Mouse (Mus musculus): ENCODE results near the gene Clk3. TPM values are rescaled to one million over a fixed set of nuclear protein-coding genes. Genes with fewer than 3 reads are reported as not detected.

Clk3 gene
- polyA plus RNA-seq, 1 experiment from 2014 or later = 93.6 TPM

DNA sequence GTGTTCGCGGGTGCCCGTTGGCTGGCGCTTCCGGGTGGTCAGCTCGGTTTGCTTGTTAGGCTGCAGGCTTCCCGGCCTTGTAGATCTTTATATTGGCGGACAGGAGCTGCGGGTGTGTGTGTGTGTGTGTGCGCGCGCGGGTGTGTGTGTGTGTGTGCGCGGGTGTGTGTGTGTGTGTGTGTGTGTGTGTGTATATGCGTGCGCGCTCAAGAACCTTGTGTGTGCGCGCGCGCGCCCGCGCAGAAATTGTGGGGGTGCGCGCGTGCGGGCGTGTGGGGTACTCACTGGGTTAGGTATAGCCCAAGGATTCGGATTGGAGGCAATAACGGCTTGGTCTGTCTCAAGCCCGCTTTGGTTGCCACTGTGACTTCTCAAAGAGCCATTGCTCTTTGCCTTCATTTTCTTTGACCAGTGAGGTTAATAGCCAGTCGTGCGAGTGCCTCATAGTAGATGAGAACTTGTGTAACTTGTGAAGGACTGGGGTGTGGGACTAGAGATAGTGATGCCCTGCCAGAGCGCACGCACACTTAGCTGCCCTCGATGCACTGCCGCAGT is 56.9 kb downstream of the Clk3 start:
- Histone ChIP-seq H3K27ac (replicated peaks) (peak overlapping the region; percentile 93), H3K4me1 (peaks cover 20% of the 10 kb centered on the region), H3K27me3 (replicated peaks; ENCODE audit: low read depth, poor library complexity, severe bottlenecking) (no peaks in the 10 kb centered on the region), H3K36me3 (replicated peaks) (peaks cover 32% of the 10 kb centered on the region), H3K4me3 (peak overlapping the region; percentile 99), H3K9me3 (no peaks in the 10 kb centered on the region)
- DNase-seq (ENCODE audit: low spot score) = no peak
- 5% methylated on average over 39 of the region's 39 CpGs for WGBS

DNA sequence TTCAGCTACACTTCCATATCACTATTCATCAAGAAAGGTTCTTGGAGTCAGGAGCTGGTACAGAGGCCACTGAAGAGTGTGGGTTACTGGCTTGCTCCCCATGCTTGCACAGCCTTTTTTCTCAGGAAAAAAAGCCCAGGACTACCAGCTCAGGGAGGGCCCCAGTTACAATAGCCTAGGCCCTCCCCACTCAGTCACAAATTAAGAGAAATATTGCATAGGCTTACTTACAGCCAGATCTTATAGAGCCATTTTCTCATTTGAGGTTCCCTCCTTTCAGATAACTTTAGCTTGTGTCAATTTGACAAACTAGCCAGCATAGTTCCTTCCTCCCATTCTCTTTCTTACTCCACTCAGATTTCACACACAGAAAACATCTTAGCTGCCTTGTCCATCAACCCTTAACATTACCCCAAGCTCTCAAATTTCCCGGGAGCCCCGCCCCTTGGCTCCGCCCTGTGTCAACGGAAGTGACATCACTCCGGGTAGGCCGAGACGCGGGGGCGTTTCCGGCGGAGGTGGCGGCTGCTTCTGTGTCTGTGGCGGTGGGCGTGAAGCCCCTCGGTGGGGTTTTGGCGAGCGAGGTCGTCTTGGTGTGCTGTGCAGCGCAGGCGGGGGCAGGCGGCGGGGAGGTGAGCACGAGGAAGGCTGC is 57.5 kb downstream of the Clk3 start, which contains the start of gene Edc3:
Gene Edc3 (plus strand): TSS at position 473 of the 652 bp plus-strand sequence.
- H3K4me3 ChIP-seq = peak within 1 kb of the TSS; percentile 99
- H3K4me1 ChIP-seq = peaks cover 20% of the 10 kb centered on the region
- H3K9me3 ChIP-seq = no peaks in the 10 kb centered on the region
- peak within 1 kb of the TSS; percentile 93 for H3K27ac ChIP-seq (replicated peaks)
- WGBS = under 1% methylated on average over 23 of the region's 23 CpGs
- peak; percentile 96 for DNase-seq (ENCODE audit: low spot score)
- peaks cover 26% of the 10 kb centered on the region for H3K36me3 ChIP-seq (replicated peaks)
- H3K27me3 ChIP-seq (replicated peaks; ENCODE audit: low read depth, poor library complexity, severe bottlenecking) = no peaks in the 10 kb centered on the region; the same call in 1 of the 2 replicates

DNA sequence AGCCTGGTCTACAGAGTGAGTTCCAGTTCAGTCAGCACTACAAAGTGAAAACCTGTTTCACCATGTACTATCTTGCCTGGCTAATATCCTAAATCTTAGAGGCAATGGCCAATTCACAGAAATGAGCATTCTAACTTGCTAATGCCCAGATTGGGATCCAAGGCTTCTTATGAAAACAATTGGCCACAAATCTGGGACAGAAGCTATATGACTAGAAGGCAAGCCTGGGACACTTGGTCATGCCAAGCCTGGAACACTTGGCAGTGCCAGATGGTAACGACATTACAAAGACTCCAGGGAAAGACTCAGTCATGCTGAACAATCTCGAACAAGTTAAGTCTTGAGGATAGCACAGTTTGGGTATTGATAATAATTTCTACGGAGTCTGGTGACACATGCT is 59.2 kb downstream of the Clk3 start:
- Histone ChIP-seq H3K9me3 (no peaks in the 10 kb centered on the region), H3K4me3 (no peak overlapping the region), H3K27me3 (replicated peaks; ENCODE audit: low read depth, poor library complexity, severe bottlenecking) (no peaks in the 10 kb centered on the region; the same call in 1 of the 2 replicates), H3K4me1 (peaks cover 27% of the 10 kb centered on the region), H3K36me3 (replicated peaks) (peaks cover 9% of the 10 kb centered on the region), H3K27ac (replicated peaks) (no peak overlapping the region)
- no peak for DNase-seq (ENCODE audit: low spot score)
- 87% methylated on average over 3 of the region's 3 CpGs for WGBS

Other genes with a start within 250 kb of the Clk3 start
- gene Cox5a, start 244.6 kb downstream of the Clk3 start, polyA plus RNA-seq (2016; fragmentation: Nextera tagmentation; extraction: Ambion mirVana) = 664 and 702 TPM in 2 replicates
- gene Fam219b, start 228.3 kb downstream of the Clk3 start, polyA plus RNA-seq (2016; fragmentation: Nextera tagmentation; extraction: Ambion mirVana) = 17.1 and 17.7 TPM in 2 replicates
- gene Mpi, start 213.1 kb downstream of the Clk3 start, polyA plus RNA-seq (2016; fragmentation: Nextera tagmentation; extraction: Ambion mirVana) = 58.7 and 61.7 TPM in 2 replicates
- 44.1 and 45.3 TPM in 2 replicates for gene Scamp2, start 204.9 kb downstream of the Clk3 start, polyA plus RNA-seq (2016; fragmentation: Nextera tagmentation; extraction: Ambion mirVana)
- 13.3 and 16.4 TPM in 2 replicates for gene Ulk3, start 176.4 kb downstream of the Clk3 start, polyA plus RNA-seq (2016; fragmentation: Nextera tagmentation; extraction: Ambion mirVana)
- gene Cplx3, start 159.6 kb downstream of the Clk3 start, polyA plus RNA-seq (2016; fragmentation: Nextera tagmentation; extraction: Ambion mirVana) = 1.6 and 1.8 TPM in 2 replicates
- not detected in 2 replicates for gene Lman1l, start 145.1 kb downstream of the Clk3 start, polyA plus RNA-seq (2016; fragmentation: Nextera tagmentation; extraction: Ambion mirVana)
- gene Csk, start 112.2 kb downstream of the Clk3 start, polyA plus RNA-seq (2016; fragmentation: Nextera tagmentation; extraction: Ambion mirVana) = 33.2 and 38.3 TPM in 2 replicates
- gene Cyp1a2, start 82.2 kb downstream of the Clk3 start, polyA plus RNA-seq (2016; fragmentation: Nextera tagmentation; extraction: Ambion mirVana) = not detected in 2 replicates
- 0.07 TPM in 1 of 2 replicates, not detected in the other for gene Cyp1a1, start 77.9 kb downstream of the Clk3 start, polyA plus RNA-seq (2016; fragmentation: Nextera tagmentation; extraction: Ambion mirVana)
- gene Edc3, start 57.3 kb downstream of the Clk3 start, polyA plus RNA-seq (2016; fragmentation: Nextera tagmentation; extraction: Ambion mirVana) = 45.5 and 46.7 TPM in 2 replicates
- 51.0 and 64.3 TPM in 2 replicates for gene Arid3b, start 70.9 kb upstream of the Clk3 start, polyA plus RNA-seq (2016; fragmentation: Nextera tagmentation; extraction: Ambion mirVana)
- 118 and 130 TPM in 2 replicates for gene Ubl7, start 145.1 kb upstream of the Clk3 start, polyA plus RNA-seq (2016; fragmentation: Nextera tagmentation; extraction: Ambion mirVana)
- 0.08 and 0.25 TPM in 2 replicates for gene Sema7a, start 174.3 kb upstream of the Clk3 start, polyA plus RNA-seq (2016; fragmentation: Nextera tagmentation; extraction: Ambion mirVana)
- not detected in 2 replicates for gene Cyp11a1, start 240.6 kb upstream of the Clk3 start, polyA plus RNA-seq (2016; fragmentation: Nextera tagmentation; extraction: Ambion mirVana)

Data from embryonic facial prominence, embryonic 10.5 days (tissue).